Mouse (Mus musculus) spleen, embryonic (tissue): ENCODE measurements around the gene Prdm11.

Source experiments
- CTCF ChIA-PET: fragments of 350-600 bp; sonication (Branson Sonifier 250); formaldehyde crosslinking; loops from one replicate; lab custom pipeline; 2022; lab: Charles Lee

Prdm11 gene

DNA sequence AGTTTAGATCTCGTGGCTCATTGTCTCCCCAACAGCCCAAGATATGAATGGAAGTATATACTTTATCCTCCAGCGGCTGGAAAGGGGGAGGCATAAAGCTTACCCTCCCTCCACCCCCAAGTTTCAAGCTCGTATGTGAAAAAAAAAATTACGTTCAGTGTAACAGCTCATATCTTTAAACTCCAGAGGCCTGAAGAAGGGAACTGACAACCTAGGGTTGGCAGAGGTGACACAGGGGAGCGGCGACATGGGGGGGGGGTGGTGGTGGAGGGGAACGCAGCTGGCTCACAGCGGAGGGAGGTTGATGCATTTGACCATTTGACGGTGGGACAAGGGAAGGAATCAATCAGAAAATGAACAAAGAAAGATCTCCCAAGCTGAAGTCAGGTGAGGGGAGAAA is 74.9 kb downstream of the Prdm11 start:
- CTCF ChIA-PET: interaction anchor here (0.6 kb wide), 1 partner anchor 125 kb away, joined by 3 read pairs; no protein-coding TSS in a partner anchor

- CTCF ChIA-PET: no interaction called here
These were observed 78.2 kb downstream of the Prdm11 start for GRCm38 (mm10) chr2:92967839-92968166.

- CTCF ChIA-PET: no interaction called here
These were observed 78.7 kb downstream of the Prdm11 start for GRCm38 (mm10) chr2:92967032-92967838.

DNA sequence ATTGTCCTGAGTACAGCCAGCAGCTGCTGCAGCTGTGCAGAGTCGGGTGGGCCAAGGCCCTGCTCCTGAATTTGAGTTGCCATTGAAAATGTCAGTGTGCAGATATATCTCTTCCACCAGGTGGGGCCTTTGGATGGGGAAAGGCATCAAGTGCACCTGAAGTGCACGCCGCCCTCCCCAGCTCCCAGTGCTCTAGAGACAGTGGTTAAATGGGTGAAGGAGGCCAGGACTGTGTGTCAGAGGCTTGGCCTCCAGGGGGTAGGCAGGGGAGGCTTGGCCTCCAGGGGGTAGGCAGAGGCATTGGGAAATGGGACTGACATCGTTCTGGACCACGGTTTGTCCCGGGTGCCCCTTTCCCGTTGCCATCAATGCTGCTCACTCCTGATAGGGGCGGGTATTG is 79.7 kb downstream of the Prdm11 start:
- CTCF ChIA-PET: no interaction called here

- CTCF ChIA-PET: interaction anchor here (0.5 kb wide), 1 partner anchor 37 kb away, joined by 4 read pairs; no protein-coding TSS in a partner anchor
These were observed 81.6 kb downstream of the Prdm11 start for GRCm38 (mm10) chr2:92964345-92964744.

- CTCF ChIA-PET: interaction anchor here (0.6 kb wide), 1 partner anchor 24 kb away, joined by 9 read pairs; no protein-coding TSS in a partner anchor
These were observed 87.3 kb downstream of the Prdm11 start for GRCm38 (mm10) chr2:92958640-92959039.

GRCm38 (mm10) chr2:92956943-92957342 is 89.0 kb downstream of the Prdm11 start:
- CTCF ChIA-PET: no interaction called here

- CTCF ChIA-PET: interaction anchor here (0.6 to 0.8 kb wide), 4 partner anchors 8 to 515 kb away, joined by 3 to 4 read pairs (median 3); no protein-coding TSS in a partner anchor
These were observed 91.4 kb downstream of the Prdm11 start for GRCm38 (mm10) chr2:92954404-92955114.

DNA sequence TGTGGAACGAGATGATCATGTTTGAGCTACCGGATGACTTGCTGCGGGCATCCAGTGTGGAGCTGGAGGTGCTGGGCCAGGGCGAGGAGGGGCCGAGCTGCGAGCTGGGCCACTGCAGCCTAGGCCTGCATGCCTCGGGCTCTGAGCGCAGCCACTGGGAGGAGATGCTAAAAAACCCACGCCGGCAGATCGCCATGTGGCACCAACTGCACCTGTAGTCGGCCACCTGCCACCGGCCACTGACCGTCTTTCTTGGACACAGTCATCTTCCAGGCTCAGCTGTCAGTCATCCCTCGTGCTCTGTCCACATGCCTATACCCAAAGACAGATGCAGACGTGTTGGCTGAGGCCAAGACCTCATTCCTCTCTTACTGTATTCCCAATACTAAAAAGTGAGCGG is 92.5 kb downstream of the Prdm11 start:
- CTCF ChIA-PET: no interaction called here

GRCm38 (mm10) chr2:92949518-92949917 is 96.4 kb downstream of the Prdm11 start:
- CTCF ChIA-PET: no interaction called here

DNA sequence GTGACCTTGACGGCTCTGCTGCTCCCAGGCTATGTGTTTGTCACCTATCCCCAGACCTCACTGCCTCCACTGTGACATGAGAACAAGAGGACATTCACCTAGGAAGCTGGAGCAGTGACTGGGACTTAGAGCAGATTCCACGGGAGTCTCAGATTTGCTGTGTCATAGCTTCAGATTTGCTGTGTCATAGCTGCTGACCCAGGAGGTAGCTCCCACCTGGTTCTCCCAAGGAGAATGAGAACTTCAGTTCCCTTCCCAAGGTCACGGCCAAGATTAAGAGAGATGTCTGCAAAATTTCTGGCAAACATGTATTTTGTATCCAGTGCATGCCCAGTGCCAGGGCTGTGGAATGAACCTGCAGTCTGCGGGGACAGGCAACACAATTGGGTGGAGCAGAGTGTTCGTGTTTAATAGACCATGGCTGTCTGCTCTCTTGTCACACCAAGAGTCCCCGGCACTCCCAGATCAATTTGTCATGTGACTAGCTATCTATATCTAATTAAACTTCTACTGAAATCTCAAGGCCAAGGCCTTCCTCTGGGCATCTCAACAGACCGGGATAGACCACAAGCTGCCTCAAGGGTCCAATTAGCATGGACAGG is 97.2 kb downstream of the Prdm11 start:
- CTCF ChIA-PET: no interaction called here

DNA sequence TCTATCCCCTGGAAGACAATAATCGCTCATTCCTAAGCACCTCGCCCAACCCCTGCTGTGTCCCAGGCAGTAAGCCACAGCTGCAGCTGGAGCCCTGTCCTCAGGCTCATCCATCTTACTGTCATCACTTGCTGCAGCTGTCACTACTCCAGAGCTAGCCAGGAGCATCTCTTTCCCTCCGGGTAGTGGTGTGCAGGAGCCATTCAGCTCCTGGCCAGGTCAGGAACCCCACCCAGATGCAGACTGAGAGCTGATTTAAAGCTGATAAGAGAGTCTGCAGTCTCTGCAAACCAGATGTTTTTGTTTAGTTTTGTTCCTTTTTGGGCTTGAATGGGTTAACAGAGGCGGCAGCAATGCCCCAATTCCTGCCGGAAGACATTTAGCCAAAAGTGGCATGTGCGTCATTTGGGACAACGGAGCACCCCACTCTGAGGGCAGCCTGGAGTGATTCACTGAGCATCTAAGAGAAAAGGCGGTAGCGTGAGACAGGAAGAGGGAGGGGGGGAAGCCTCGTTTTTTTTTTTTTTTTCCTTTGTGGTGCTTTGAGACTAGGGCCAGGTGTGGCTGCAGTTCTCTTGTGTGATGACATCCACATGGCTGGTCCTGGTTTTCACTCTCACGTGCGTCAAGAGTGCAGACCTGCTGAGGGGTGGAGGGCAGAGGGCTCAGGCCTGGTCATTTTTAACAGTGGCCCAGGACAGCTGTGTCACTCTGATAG is 97.8 kb downstream of the Prdm11 start:
- CTCF ChIA-PET: no interaction called here

GRCm38 (mm10) chr2:92945824-92946598 is 100.0 kb downstream of the Prdm11 start:
- CTCF ChIA-PET: interaction anchor here (0.9 kb wide), 1 partner anchor 9 kb away, joined by 3 read pairs; no protein-coding TSS in a partner anchor

GRCm38 (mm10) chr2:92945125-92945746 is 100.7 kb downstream of the Prdm11 start:
- CTCF ChIA-PET: no interaction called here

DNA sequence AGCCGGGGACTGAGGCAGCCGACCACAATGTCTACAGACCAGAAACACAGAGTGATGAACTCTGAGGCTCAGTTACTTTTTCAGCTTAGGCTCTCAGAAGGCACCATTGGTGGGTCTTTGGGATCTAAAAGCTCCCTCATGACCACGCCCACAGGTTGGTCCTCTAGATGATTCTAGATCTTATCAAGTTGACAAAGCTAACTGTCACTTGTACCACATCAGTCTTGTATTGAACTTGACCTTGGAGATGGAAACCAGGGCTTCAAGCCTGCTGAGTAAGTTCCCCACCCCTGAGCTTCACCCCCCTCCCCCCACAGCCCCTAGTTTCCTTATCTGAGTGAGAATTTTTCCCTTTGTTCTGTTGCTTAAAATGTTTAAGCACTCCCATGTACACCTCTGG is 101.6 kb downstream of the Prdm11 start:
- CTCF ChIA-PET: no interaction called here

DNA sequence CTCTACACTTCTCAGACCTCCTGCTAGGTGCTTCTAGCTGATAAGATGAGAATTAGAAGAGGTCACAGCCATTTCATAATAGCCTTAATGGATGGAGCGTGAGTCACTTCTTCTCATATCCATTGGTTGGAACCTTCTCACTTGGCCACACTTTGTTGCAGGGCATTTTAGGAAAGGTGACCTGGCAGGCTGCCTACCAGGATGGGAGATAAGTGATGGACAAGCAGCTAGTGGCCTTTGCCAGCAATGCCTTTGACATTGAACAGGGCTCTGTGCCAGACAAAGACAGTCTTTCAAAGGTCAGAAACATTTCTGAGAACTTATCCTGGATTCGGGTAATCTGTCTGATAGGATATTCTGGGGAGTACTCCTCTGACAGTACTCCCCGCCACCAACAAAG is 102.6 kb downstream of the Prdm11 start:
- CTCF ChIA-PET: no interaction called here

- CTCF ChIA-PET: interaction anchor here (1.2 kb wide), 1 partner anchor 13 kb away, joined by 3 read pairs; no protein-coding TSS in a partner anchor
These were observed 104.5 kb downstream of the Prdm11 start for GRCm38 (mm10) chr2:92941463-92941862.

DNA sequence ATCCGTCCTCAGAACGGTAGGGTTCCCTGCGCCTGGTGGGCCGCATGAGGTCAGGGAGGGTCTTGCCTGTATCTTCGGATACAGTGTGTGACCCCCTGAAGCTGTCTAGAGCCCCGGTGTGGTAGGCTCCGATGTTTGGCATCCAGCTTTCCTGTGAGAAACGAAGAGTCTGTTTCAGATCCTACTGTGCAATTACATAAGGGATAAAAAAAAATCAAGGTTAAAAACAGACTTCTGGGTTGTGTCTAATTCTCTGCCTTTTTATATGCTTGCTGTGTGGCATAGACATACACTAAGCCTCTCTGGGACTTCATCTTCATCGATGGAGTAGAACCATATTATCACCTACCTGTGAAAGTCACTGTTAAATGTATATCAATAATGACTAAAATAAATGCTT is 105.0 kb downstream of the Prdm11 start:
- CTCF ChIA-PET: no interaction called here

DNA sequence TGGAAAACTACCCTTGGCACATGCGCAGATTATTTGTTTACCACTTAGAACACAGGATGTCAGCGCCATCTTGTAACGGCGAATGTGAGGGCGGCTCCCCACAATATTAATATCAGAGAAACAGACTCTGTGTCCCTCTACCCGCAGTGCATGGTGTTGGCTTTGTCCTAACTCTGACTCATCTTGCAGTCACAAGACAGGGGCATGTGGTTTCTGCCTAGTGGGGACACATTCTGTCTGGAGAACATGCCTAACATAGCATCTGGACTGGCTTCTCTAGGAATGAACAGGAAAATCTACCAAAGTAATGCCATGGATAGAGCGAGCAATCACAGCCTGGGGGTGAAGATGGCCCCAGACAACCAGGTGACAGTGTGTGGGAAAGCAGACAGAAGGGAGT is 107.1 kb downstream of the Prdm11 start:
- CTCF ChIA-PET: no interaction called here

GRCm38 (mm10) chr2:92938063-92938462 is 107.9 kb downstream of the Prdm11 start:
- CTCF ChIA-PET: no interaction called here
